Mouse (Mus musculus) spleen, adult 2 months (tissue): ENCODE data around the gene Slc35b2.

Source experiments
- CTCF ChIP-seq: fragments of 200-500 bp; IDR thresholded peaks from 2 replicates; pipeline ENCODE4 v1.5.1; 2011; ENCODE audit warnings: mild to moderate bottlenecking, inconsistent platforms; ENCODE audit not compliant: insufficient read depth, insufficient read length, insufficient replicate concordance; ENCODE audit errors: extremely low read depth
- POLR2A ChIP-seq: fragments of 200-500 bp; IDR thresholded peaks from 2 replicates; pipeline ENCODE4 v1.6.1; 2011; ENCODE audit warnings: low read depth, low read length, inconsistent platforms

DNA sequence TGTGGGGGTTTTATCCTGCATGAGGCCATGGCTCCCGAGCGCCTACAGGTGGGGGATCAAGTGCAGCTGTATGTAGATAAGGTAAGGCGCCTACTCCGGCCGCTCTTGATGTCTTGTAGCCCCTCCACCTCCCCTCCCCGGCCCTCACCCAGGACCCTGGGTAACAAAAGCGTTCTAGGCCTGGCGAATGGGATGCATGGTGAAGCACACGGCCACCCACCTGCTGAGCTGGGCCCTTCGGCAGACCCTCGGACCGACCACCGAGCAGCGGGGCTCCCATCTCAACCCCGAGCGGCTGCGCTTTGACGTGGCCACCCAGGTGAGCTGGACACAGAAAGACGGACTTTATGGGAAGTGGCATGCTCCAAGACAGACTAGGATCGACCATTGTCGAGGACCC lies 46.5 kb upstream of the Slc35b2 start:
- no peak for TF ChIP-seq POLR2A
- no peak for TF ChIP-seq CTCF
